Mouse (Mus musculus) brown adipose tissue, adult 24 weeks (tissue): ENCODE data around the gene Ahsg. TPM values are rescaled to one million over a fixed set of nuclear protein-coding genes. Genes with fewer than 3 reads are reported as not detected.

Experiments
- H3K27ac ChIP-seq: fragments of 200-500 bp; replicated peaks from 2 replicates; pipeline ENCODE4 v1.5.1; 2012; ENCODE audit warnings: low read depth, mild to moderate bottlenecking, low read length
- H3K4me1 ChIP-seq: fragments of 200-500 bp; 2 replicates; pipeline ENCODE4 v1.6.1; 2012; ENCODE audit warnings: low read length, mixed read lengths; ENCODE audit not compliant: control insufficient read depth, insufficient read depth, insufficient read length
- H3K4me3 ChIP-seq: fragments of 200-500 bp; 2 replicates; pipeline ENCODE4 v1.5.1; 2012; ENCODE audit warnings: low read depth, mild to moderate bottlenecking, low read length, moderate library complexity; ENCODE audit not compliant: insufficient read depth
- polyA plus RNA-seq: library from polyadenylated mRNA; stranded (reverse); fragments of >200 nt; gene quantifications from 2 replicates; pipeline ENCODE4 v1.2.4, GENCODE M21; 2012; ENCODE audit not compliant: missing spikeins, insufficient read depth, insufficient read length

The Ahsg gene
- polyA plus RNA-seq, 1 experiment: 3.4 TPM

- H3K4me3 ChIP-seq: no peak overlapping the region
- no peak overlapping the region for H3K27ac ChIP-seq
- no peaks in the 10 kb centered on the region for H3K4me1 ChIP-seq
Observed at GRCm38 (mm10) chr16:22947371-22947770, 56.3 kb downstream of the Ahsg start.

Other genes starting within 250 kb of the Ahsg start
- not detected in 2 replicates for gene Dgkg, start 234.1 kb upstream of the Ahsg start, polyA plus RNA-seq
- not detected in 2 replicates for gene Crygs, start 79.7 kb upstream of the Ahsg start, polyA plus RNA-seq
- gene Tbccd1, start 33.6 kb upstream of the Ahsg start, polyA plus RNA-seq: 9.1 and 10.6 TPM in 2 replicates
- 26.8 and 27.2 TPM in 2 replicates for gene Dnajb11, start 33.4 kb upstream of the Ahsg start, polyA plus RNA-seq
- 1.4 and 2.8 TPM in 2 replicates for gene Fetub, start 27.1 kb downstream of the Ahsg start, polyA plus RNA-seq
- not detected in 2 replicates for gene Hrg, start 59.8 kb downstream of the Ahsg start, polyA plus RNA-seq
- gene Kng2, start 138.2 kb downstream of the Ahsg start, polyA plus RNA-seq: 169 and 284 TPM in 2 replicates
- 0.88 and 1.6 TPM in 2 replicates for gene Kng1, start 166.6 kb downstream of the Ahsg start, polyA plus RNA-seq
- gene Eif4a2, start 216.2 kb downstream of the Ahsg start, polyA plus RNA-seq: 287 and 288 TPM in 2 replicates
- 13.8 and 15.6 TPM in 2 replicates for gene Rfc4, start 236.5 kb downstream of the Ahsg start, polyA plus RNA-seq